Mouse (Mus musculus) kidney, postnatal 10 days (tissue): Measurements from ENCODE around the gene Nudt3.

Source experiments
- DNase-seq: peaks from one replicate; pipeline ENCODE4 v3.0.0; 2021; ENCODE audit warnings: mixed read lengths

Gene Nudt3

DNA sequence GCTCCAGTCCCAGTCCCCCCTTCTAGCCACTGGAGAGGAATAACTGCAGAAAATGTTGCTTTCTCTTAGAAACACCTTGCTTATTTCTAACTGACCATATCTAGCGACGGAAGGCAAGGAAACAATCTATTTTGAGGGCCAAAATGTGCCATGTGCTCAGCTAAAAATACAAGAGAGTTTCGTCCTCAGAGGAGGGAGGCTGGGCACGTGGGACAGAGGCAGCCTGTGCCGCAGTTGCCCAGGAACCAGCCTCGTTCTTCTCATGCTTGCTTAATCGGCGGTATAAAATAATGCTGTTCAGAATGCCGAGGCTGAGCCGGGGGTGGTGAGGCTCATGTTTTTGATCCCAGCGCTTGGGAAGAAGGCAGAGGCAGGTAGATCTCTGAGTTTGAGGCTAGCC is 78.7 kb downstream of the Nudt3 start:
- DNase-seq: no peak

- no peak for DNase-seq
Measured at GRCm38 (mm10) chr17:27541984-27542383, 81.3 kb downstream of the Nudt3 start.

DNA sequence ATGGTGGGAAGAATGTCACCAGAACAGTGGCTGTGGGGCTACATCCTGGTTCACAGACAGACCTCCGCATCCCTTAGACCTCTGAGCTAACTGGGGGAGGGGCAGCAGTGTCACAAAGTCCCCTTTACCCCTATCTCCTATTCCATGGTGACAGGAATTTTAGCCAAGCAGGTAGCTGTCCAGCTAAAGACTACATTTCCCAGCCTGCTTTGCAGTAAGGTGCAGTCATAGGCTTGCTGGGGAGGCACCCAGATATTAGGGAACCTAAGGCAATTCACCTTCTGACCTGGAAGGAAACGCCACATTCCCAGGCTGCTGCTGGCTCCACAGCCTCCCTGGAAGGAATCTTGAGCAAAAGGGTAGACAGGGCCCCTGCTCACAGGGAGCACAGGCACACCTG is 82.0 kb downstream of the Nudt3 start:
- no peak for DNase-seq

DNA sequence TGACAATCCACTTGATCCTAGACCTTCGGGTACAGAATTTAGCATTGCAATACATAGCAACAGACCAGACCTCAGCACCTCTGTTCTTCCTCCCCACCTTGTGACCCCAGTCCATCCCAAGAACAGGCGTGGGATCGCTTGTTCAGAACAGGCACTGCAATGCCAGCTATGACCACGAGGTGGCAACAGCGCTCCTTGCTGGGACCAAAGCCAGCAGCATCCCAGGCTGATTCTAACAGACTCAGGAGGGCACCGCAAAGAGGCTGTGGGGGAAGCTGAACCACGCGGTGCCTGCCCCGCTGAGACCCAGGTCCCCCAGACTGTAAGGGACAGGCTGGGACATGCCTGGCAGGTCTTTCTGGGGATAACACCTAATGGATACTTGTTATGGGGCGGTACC is 88.6 kb downstream of the Nudt3 start:
- peak; percentile 93 for DNase-seq

DNA sequence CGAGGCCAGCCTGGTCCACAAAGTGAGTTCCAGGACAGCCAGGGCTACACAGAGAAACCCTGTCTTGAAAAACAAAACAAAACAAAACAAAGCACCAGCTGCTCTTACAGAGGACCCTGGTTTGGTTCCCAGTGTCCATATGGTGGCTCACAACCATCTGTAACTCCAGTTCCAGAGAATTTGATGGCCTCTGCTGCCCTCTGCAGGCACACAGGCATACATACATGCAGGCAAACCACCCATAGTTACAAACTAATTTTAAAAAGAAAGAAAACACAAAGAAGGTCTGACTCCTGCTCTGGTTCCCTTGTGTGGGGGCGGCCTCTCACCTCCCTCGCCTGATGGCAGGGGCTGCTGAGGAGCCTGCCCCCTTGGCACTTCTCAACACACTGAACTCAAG is 89.9 kb downstream of the Nudt3 start:
- no peak for DNase-seq

DNA sequence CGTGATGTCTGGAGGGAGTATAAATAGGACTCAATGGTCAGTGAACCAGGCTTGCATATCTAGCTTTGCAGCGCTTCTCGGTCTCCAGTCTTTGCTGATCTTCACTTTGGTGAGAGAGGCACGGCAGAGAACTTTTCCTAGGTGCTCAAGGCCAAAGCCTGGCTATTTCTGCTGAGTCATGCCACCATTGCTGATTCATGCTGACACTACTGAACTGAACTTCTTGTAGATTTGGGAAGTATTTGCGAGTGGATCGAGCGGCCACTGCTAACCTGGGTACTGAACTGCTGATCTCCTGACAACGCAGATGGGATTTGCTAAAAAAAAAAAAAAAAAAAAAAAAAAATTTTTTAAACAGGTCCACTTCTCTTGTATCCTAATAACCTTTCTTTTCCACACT is 91.2 kb downstream of the Nudt3 start:
- no peak for DNase-seq
